Mouse (Mus musculus) cerebellum, postnatal 14 days (tissue): ENCODE measurements at regions not wholly inside any gene's neighbourhood (a gene's known extent, or its start where the extent isn't known, plus 50 kb on each side); places are given as distances from the start of the nearest gene placed in this dataset.
"Not testable (repeated sequence)": the region's sequence is repeated elsewhere in the genome, so short reads cannot be mapped to it uniquely, and the experiment has no call there.

Source experiments
- DNase-seq, 2 experiments: peaks; one replicate each; pipeline ENCODE4 v3.0.0; 2021; ENCODE audit warnings: mixed read lengths in 2 of 2

DNA sequence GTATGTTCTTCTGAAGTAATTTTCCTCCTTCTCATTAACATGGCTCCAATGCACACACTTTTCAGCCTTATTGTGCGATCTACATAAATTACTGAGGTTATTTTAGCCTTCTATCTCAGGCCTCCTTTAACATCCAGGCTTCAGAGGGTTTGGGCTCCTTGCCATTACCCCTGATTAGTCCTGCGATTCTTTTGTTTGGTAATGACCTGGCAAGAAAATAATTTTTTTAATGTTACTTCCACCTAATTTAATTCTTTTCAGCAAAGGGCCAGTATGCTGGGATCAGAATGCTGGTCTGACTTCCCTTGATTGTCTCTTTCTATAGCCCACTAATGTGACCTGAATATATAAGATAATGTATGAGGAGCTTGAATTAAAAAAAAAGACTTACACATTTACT is 739.4 kb downstream of the Tbl1xr1 start:
- DNase-seq = no peak

DNA sequence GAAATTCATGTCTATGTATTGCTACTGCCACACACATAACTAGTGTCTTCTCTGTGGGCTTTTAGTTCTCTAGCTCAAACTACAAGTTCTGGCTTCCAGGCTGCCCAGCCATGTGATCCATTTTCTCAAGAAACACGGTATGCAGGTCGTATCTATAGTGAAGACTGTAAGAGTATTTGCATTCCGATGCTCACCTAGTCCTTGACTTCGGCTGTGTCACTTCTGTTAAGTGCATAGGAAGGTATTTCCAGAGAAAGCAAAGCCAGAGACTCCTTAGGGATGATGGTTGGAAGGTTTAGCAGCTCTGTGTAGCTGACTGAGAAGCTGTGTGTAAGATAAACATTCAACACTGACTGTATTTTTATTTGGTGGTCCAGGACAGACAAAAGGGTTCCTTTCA is 750.0 kb downstream of the Tbl1xr1 start:
- DNase-seq = no peak

DNA sequence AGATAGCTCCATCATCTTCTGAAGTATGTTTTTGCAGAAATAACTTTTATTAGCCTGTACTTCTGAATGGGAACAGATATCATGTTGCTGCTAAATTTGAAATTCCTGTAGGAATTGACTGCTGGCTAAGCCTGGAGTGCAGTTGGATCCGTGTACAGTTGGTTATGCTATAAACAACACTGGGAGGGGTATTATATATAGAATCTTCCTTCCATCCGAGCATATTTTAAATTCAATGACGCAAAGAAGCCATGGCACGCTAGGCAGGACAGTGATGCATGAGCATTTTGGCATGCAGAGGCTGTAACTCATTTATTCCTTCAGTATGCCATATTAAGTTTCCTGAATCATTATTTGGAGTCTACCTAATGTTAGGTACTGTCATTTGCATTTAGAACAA is 762.5 kb downstream of the Tbl1xr1 start:
- DNase-seq = no peak

DNA sequence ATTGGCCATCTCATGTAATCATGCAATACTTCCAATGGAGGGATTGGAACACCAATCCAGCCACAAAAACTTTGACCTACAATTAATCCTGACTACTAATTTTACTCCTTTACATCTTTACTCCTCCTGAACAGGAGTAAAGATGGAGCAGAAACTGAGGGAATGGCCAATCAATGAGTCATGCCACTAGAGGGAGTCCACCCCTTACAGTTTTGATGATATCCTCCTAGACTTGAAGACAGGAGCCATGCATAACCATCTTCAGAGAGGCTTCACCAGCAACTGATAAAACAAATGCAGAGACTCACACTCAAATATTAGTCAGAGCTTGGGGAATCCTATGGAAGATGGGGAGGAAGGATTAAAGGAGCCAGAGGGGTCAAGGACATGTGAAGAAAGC is 774.0 kb downstream of the Tbl1xr1 start:
- no peak for DNase-seq

DNA sequence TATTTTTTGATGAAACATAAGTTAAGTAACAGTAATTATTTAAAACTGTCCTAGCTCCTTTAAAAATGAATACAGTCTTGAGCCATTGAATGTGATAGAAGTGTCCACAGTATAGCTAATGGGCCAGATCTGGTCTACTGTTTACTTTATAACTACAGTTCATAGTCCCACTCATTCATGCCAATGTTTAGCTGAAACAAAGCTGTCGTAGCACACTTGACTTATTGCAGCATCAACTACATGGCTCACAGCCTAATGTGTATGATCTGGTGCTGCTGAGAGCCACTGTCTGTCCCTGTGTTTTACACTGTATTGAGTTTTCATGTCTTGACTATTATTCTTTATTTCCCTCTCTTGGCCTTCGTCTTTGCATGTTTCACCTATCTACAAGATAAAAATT is 787.1 kb downstream of the Tbl1xr1 start:
- no peak for DNase-seq

DNA sequence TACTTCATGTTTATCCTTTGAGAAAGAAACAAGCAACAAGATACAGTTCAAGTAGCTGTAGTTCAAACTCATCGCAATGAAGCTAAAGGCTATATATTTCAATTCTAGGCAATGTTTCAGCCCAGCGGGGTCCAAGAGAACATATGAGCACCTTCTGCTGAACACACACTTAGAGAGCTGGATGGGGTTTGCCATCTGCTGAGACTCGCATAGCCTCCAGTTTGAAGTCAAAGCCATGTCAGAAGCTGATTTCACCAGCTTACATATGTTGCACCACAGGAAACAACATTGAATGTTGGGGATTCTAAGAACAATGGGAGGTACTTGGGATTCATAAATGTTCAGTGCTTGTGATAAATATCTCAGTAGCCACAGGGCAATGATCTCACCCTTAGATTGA is 801.4 kb downstream of the Tbl1xr1 start:
- peak in 1 of 2 experiments; percentile 19 for DNase-seq

DNA sequence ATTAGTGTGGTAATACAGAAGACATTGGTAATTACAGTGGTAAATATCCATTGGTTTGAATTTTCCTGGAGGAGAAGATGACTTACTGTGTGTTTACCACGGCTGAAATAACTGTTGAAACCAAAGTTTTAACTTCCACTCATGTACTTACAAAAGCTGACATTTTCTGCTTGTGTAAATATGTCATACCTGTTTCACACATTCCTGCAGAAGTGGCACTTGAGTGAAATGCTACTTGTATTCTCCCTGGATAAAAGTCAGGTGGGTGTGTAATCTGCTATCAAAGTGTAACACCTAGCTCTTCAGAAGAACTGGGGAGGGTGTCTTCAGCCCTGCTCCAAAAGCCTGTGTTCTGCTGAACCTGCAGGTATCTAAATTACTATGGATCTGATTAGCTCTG is 816.3 kb downstream of the Tbl1xr1 start:
- DNase-seq = no peak

DNA sequence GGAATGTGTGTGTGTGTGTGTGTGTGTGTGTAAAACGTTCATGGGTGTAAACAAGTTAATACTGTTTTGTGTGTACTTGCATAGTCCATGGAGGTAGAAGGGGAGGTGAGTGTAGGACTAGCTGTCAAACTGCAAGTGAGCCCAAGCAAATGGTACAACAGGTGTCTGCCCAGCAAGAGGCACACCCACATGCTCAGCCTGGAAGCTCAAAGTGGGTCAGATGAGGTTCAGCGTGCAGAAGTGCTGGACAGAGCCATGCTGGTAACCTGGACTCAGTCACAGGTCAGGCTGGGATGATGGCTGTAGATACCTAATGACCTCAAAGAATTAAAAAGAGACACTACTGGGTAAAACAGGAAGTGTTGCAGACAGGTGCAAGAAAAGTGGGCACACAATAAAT is 821.2 kb downstream of the Tbl1xr1 start:
- DNase-seq = peak; percentile 89 to 90

DNA sequence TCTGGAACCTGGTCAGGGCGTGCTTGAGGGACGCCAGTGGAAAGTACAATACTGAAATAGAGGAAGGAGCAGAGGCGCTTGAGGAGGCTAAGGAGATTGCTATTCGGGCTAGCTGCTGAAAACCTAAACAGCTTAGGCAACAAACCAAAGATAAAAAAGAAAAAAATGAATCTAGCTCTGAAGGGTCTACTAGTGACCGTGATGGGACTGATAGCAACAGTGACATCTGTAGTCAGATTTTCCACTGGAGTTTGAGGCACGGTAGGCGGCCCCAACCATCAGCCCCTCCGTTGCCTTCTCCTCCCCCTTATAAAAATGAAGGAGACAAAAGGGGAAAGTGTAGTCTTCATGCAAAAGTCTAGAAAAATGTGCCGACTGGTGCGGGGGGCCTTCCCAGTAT is 824.5 kb downstream of the Tbl1xr1 start:
- DNase-seq = no peak

DNA sequence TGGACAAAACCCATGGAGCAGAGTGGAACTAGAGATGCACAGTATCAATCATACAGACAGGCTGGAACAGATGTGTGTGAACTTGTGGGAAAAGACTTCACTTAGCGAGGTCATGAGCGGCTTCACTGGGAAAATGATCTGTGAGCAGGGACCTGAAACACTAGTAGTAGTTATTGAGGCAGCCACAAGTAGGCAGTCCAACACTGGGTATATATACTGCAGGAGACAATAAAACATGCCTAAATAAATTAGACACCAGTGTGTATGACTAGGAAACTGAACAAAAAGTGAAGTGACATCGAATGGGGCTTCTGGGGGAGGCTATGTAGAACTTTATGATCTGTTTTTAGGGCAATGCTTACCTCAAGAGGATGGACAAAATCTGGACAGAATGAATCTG is 852.5 kb downstream of the Tbl1xr1 start:
- peak in 1 of 2 experiments; percentile 9 for DNase-seq

DNA sequence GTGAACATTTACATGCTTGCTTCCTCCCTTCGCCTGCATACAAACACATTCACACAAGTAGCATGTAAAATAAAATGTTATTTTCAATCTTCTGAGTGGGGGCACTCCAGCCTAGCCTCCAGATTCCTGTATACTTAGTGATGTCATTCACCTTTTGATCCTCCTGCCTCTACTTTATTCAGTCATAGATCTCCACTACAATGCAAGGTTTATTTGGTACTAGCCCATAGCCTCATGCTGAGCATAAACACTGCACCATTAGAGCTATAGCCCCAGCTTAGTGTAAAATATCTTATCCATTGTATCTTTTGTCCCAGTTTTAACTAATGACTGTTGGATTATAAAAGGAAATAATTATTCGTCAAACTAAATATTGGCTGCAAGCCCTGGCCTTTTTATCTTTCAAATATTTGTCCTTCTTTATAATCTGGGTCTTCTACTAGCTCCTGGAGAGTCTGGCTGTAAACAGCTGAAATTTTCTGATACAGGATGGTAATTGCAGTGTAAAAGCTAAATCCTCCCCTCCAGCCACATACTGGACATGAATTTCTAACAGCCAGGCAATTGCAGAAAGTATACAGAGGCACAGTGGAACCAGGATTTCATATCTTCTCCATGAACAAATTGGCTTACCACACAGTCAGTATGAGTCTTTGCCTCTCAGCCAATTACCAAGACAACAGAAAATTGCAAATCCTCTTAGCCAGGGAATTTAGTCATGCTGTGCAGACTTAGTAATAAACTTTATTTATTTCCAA is 853.5 kb downstream of the Tbl1xr1 start:
- no peak for DNase-seq

DNA sequence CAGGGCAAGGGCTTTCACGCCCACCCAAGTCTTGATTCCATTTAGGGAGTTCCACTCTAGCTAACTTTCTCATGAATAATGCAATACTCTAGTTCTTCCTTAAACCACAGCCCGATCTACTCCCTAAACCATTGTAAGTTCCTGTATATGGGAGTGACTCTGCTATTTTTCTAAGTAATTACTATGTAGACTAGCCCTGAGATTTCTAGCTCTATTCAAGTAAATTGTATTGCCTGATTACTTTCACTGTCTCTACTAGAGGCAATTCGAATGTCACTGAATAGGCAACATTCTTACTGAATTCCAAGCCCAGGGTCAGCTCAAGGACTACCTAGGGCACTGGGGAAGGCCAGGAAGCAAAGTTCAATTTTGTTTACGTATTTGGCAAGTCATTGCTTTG is 869.2 kb downstream of the Tbl1xr1 start:
- not testable (repeated sequence) for DNase-seq

DNA sequence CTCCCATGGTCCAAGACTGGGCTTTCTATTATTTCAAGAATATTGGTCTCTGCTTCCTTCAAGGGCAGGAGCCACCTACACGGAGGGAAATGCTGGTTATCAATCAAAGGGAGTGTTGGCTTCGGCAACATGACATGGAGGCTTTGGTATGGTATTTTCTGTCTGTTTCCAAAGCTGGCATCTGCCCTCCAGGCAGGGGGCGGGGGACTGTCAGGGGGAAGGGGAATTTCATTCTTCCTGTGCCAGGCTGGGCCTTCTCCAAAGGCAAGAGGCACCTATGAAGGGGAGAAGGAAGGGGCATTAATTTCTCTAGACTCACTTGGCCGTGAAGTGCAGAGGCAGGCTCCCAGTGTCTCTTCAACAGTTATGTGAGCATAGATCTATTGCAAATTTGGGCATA is 870.7 kb downstream of the Tbl1xr1 start:
- DNase-seq = peak; percentile 48 to 58

DNA sequence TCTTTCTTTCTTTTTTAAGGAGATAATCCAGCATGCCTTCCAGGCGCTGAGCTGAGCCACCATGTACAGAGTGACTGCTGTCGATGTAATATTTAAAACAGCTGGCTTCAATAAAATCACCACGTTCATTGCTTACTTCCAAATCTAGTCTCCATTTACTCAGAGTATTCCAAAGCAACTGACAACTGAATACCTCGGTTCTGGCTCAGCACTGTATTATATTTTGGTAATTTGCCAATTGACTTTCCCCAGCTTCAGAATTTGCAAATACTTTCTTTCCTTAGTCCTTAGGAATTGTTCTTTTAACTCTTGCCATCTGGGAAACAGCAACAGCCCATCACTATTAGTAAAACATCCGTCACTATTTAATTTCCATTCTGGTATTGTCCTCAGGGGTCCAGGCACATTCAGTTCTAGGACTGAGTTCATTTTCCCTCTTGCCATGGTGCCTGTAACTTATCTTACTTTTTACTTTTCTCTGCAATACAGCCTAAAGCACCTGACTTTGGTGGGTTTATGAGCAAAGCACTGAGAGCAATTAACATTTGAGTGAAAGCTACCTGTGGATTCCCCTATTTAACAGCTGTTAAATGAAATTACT is 871.8 kb downstream of the Tbl1xr1 start:
- DNase-seq = no peak

DNA sequence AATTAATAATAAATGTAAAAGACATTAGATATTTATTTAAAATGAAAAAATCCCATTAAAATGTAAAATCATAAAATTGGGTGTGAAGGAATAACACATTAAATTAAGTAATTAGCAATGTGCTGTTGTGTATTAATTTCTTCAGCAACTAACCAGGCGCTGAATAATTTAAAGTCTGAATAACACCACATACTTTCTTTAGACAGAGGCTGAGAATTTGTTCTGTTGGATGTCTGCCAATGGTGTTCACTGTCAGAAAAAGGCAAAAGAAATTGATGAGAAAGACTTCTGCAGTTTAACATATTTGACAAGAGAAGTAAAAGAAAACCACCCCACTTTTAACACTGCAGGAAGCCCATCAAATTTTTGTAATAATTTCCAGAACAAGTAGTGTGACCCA is 881.0 kb downstream of the Tbl1xr1 start:
- no peak for DNase-seq

DNA sequence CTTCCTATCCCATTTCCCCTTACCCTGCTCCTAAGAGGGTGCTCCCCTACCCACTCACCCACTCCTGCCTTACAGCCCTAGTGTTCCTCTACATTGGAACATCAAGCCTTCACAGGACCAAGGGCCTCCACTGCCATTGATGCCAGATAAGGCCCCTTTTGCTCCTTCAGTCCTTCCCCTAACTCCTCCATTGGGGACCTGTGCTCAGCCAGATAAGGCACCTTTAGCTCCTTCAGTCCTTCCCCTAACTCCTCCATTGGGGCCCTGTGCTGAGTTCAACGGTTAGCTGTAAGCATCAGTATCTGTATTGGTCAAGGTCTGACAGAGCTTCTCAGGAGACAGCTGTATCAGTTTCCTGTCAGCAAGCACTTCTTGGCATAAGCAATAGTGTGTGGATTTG is 896.2 kb downstream of the Tbl1xr1 start:
- DNase-seq = no peak

DNA sequence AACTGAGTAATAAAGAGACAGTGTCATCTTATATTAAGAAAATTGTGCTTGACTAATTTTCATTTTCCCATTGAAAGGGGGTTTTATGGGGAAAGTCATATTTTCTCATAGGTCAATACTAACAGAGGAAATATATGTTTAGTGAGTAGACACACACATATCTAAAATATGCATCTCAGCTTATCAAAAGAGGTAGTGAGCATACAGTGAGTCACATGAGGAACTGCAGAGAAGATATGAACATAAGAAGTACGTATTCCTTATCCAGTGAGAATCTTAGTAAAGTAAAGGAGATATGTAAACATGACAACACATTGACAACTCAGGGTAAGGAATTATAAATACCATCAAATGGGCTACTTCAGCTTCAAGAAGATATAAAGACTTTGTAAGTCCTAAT is 900.3 kb downstream of the Tbl1xr1 start:
- no peak for DNase-seq

DNA sequence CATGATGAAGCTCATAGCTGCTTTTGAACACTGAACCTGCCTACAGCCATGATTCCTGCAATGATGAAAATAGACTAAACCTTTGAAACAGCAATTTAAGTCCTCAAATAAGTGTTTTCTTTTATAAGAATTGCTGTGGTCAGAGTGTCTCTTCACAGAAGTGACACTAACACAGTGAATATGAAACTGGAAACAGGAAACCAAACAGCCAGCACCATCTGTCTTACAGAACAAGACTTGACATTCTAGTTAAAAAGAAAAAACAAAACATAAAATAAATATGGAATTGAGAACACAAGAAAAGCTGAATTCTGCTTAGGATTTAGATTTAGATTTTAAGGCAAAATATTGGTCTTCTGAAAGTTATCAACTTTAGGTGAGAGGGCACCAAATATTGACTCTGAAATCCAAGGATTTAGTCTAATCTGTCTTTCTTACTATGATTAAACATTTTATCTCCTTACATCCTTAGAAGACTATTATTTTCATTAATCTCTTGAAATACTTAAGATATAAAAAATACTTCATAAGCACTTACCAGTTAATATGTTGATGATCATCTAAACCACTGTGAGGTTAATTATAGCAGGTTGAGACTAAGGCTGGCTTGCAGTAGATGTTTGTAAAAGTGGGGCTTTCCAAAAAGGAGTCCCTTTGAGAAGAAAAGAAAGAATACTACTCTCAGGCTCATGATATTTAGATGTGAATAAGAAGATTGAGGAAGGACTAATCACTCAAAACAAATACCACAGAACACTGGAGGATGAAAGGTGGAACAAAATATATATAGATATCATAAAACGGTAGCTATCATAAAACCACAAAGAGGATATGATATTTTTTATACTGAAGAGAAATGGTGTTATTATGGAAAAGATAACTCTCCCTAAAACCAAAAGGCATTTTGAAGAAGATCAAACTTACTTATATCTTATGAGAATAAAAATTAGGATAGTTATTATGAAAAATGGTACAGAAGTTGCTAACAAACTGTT is 903.7 kb downstream of the Tbl1xr1 start:
- DNase-seq = no peak

DNA sequence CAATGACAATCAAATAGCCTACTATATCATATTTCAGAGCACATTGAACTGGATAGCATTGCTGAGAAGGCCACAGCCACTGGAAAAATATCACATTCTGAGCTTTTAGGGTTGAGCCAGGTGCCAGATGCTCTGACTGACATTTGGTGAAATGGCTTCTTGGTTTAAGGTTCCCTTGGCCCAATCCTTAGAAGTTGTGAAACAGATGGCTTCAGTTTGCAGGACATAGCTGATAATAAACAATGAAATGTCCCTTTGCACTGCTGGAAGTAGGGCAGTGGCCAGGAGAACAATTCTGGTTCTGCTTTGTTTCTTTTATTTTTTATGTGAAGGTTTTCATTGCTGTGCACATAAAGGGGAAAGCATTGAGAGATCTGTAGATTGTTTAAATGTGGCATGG is 906.0 kb downstream of the Tbl1xr1 start:
- DNase-seq = no peak

DNA sequence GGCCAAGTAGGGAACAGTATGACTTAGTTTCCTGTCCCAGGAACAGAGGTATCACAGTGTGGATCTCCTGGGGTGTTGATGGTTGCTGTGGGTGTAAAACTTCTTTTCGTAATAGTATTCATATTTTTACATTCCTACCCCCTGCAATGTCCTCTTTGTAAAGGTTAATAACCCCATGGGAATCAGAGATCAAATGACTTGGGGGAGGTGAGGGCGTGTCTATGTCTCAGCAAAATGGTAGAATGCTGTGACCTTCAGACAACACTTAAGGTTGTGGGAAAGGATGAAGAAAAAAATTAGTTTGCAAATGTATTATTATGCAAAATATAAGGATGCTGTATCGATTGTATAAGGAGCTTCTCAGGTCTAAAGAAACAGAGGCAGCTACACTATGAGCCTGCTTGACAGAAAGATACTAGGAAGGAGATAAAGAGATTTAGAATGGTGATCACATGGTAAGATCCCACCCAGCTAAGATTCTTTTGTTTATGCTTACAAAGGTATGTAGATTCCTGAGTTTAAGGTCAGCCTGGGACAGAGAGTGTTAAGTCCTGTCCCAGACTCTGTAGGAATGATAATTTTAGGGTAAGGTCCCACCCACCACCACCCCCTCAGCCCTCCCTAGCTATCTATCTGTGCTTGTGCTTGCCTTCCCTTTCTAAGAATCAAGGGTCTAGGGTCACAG is 913.8 kb downstream of the Tbl1xr1 start:
- no peak for DNase-seq

DNA sequence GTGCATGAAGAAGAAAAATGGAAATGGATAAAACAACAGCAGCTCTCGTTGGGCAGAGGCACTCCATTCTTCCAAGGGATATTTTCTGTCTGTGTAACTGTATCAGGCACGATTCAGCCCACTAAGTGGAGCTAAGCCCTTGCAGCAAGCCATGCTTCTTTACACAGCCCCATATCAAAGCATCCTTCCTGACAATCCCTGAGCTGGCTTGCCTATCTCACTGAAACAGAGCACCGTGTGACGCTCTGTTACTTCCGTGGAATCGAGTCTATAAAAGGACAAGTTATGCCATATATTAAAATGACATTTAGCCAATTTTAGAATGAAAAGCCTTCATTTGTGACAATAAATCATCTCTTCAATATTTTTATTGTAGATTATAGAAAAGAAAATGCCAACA is 918.8 kb downstream of the Tbl1xr1 start:
- no peak for DNase-seq

DNA sequence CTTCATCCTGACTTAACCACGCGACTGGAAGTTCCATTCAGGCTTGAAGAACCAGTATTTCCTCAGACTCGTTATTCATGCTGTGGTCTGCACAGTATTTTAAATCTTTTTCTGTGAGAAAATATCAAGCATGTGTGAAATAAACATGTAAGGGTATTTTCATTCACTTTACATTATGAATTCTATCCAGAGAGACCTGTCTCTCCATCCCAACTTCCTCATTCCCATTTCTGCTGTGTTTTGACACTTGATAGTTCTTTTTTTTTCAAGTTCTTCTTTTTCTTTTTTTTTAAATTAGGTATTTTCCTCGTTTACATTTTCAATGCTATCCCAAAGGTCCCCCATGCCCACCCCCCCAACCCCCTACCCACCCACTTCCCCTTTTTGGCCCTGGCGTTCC is 919.4 kb downstream of the Tbl1xr1 start:
- DNase-seq = no peak

DNA sequence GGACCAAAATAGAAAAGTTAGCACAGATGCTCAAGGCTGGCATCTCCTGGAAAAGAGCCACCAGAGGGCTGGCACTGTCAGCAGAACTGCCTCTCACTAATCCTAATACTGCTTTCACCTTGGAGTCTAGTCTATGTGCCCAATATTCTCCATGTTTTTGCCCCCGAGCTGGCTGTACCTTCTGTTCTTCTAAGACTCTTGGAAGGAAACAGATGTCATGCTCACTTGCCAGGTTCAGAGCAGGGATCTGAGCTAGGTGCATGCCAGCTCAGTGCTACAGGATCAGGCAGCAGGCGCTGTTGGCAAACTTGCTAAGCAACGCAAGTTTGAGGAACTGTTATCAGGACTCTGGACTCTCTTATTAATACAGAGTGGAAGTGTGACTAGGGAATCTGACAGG is 924.6 kb downstream of the Tbl1xr1 start:
- peak; percentile 64 to 78 for DNase-seq
